Mouse (Mus musculus): ENCODE measurements around the gene Cipc.
A peak's percentile ranks its signal among the peaks of the same experiment; 100 is the strongest.

The Cipc gene

DNA sequence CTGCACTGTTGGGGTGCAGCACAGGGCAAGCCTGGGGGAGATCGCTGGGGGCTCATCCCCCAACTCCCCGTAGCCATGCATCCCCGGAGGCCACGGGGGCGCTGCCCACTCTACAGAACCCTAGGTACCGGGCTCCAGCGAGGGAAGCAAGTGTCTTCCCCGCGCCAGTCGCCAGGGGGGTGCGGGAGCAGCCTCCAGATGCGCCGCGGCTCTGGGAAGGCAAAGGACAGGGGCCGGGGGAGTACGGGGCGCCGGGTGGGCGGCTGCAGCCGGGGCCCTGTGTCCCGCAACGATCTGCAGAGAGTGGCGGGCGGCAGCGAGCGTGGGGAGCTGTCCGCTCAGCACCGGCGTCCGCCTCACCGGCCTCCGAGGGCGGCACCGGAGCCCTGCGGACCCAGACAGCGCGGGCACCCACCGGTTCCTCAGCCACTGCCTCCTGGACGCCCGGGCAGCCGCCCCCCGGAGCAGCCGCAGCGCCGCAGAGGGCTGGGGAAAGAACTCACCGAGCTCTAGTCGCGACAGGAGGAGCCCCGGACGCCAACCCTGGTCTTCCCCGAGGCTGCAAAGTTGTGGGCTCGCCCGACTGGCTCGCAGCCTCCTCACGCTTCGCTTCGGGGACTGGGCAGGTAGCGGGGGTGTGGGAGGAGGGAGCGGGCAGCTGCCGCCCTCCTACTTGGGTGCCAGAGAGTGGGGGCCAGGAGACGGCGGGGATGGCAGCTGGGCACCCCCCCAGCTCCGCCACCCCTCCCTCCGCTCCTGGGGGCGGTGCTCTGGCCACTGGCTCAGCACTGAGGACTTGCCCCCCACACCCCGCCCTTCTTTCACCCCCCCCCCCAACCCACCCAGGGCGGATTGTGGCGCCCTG is 43.3 kb downstream of the Cipc start, which contains the start of gene Zdhhc22:
TSS of gene Zdhhc22 (minus strand) at position 541 of the 865 bp plus-strand sequence.
- peak; percentile 30 for DNase-seq (ENCODE audit: low spot score)

- no peak for DNase-seq (ENCODE audit: low spot score)
Measured at GRCm38 (mm10) chr12:86990755-86991110, 43.9 kb downstream of the Cipc start.

DNA sequence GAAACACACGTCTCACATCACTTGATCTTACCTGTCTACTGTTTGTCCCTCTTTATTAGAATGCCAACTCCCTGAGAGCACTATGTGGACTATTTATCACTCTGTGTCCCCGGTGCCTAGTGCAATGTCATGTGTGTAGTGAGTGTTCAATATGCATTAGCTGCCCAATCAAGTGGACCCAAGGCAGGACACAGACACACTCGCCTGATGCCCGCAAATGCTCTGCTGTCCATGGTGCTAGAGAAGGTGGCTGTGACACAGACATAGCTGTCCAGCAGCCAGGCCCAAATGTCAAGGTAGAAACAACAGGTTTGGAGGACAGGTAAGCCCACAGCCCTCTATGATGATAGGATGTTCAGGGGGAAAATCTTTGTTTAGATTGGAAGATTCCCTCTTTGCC is 47.3 kb downstream of the Cipc start:
- DNase-seq (ENCODE audit: low spot score) = no peak

GRCm38 (mm10) chr12:86994776-86995175 is 47.9 kb downstream of the Cipc start:
- DNase-seq (ENCODE audit: low spot score) = no peak

GRCm38 (mm10) chr12:86995931-86996330 is 49.1 kb downstream of the Cipc start:
- DNase-seq (ENCODE audit: low spot score) = no peak

GRCm38 (mm10) chr12:86998699-86999098 is 51.9 kb downstream of the Cipc start:
- no peak for DNase-seq (ENCODE audit: low spot score)

GRCm38 (mm10) chr12:86999283-86999820 is 52.5 kb downstream of the Cipc start:
- DNase-seq (ENCODE audit: low spot score) = no peak

GRCm38 (mm10) chr12:87000151-87000839 is 53.5 kb downstream of the Cipc start:
- DNase-seq (ENCODE audit: low spot score) = no peak

DNA sequence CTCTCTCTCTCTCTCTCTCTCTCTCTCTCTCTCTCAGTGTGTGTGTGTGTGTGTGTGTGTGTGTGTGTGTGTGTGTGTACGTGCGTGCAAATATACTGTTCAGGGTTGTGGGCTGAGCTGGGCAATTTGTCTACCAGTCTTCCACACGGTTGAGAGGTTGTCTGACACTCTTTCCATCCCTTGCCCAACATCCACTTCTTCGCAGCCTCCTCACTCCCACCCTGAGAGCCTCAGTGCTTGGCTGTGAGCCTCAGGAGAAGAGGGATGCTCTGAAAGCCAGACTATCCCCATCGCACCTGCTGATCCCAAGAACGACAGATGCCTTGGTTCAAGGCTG is 54.0 kb downstream of the Cipc start:
- no peak for DNase-seq (ENCODE audit: low spot score)

DNA sequence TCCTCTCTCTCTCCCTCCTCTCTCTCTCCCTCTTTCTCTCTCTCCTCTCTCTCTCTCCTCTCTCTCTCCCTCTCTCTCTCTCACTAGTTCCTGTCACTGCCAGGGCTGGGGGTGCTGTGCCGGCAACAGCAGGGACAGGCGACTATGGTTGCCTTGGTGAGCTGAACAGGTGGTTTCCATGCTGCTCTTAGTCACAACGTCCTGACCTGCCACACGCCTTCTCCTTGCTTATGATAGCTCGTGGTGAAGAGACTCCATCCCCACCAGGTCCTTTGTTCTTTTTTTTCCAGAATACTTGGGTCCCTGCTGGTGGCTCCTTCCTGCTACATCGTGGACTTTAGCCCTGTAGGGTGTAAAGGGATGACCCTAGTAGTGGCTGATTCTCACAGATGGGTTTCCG is 55.4 kb downstream of the Cipc start:
- DNase-seq (ENCODE audit: low spot score) = no peak

DNA sequence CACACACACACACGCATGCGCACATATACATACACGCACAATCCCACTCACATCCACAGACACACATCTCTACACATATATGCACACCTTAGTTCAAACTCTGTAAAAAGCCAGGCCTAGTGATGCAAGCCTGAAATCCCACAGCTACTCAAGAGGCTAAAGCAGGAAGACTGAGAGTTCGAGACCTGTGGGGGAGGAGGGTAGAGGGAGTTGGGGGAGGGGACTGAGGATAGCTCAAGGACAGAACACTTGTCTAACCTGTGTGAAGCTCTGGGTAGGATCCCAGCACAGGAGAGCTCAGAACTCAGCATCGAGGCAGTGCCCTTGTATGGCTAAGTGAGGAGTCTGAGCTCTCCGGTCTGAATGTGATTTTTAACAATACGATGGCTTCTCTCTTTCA is 56.0 kb downstream of the Cipc start:
- DNase-seq (ENCODE audit: low spot score) = no peak

GRCm38 (mm10) chr12:87003606-87004005 is 56.8 kb downstream of the Cipc start:
- DNase-seq (ENCODE audit: low spot score) = no peak

DNA sequence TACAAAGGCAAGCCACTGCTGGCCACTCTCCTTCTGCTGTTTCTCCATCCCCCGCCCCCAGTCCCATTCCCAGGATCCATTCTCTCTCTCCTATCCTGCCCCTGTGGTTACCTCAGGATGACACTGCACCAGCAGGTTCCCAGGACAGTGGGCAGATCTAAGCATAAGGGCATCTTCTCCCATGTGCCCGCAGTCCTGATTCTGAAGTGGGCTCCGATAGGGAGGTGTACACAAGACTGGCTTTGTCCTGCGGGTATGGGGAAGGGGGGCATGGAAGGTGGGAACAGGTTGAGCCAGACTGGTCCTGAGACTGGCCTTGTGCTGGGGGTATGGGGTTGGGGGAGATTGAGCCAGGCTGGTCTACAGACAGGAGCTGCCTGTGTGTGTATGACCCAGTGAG is 57.8 kb downstream of the Cipc start:
- DNase-seq (ENCODE audit: low spot score) = no peak

All from urinary bladder, postnatal 14 days (tissue).